Mouse (Mus musculus): Measurements from ENCODE around the gene Ppp4c. TPM values are rescaled to one million over a fixed set of nuclear protein-coding genes. Genes with fewer than 3 reads are reported as not detected.

The Ppp4c gene
- total and polyA plus RNA-seq, 2 experiments: 45.8 to 97.2 TPM

GRCm38 (mm10) chr7:126817595-126817994 is 25.3 kb upstream of the Ppp4c start:
- no peak overlapping the region for H3K9ac ChIP-seq (ENCODE audit: low read depth, low read length)
- H3K27ac ChIP-seq (replicated peaks; ENCODE audit: insufficient read depth, low read depth, low read length): no peak overlapping the region
- H3K4me1 ChIP-seq (ENCODE audit: control insufficient read depth, insufficient read depth, low read length): no peaks in the 10 kb centered on the region
- TF ChIP-seq CTCF (IDR thresholded peaks at IDR 0.05; ENCODE audit: low read depth, low read length) (no peak), POLR2A (IDR thresholded peaks at IDR 0.05; ENCODE audit: extremely low read depth, insufficient read depth, low read length) (no peak)
- no peak for DNase-seq (ENCODE audit: extremely low read depth, low read depth, low spot score)
- no peak overlapping the region for H3K4me3 ChIP-seq (ENCODE audit: insufficient read depth, low read depth, low read length)
- H3K79me2 ChIP-seq (ENCODE audit: control insufficient read depth, insufficient read depth, low read length): no peaks in the 10 kb centered on the region
- H3K36me3 ChIP-seq (ENCODE audit: control insufficient read depth, insufficient read depth, low read length): no peaks in the 10 kb centered on the region
- H3K27me3 ChIP-seq (ENCODE audit: control insufficient read depth, insufficient read depth, low read length): peaks cover 2% of the 10 kb centered on the region; the same call in 1 of the 2 replicates
- 90% methylated on average over 7 of the region's 7 CpGs for WGBS

- no peak overlapping the region for H3K27ac ChIP-seq (replicated peaks; ENCODE audit: insufficient read depth, low read depth, low read length)
- no peak overlapping the region for H3K9ac ChIP-seq (ENCODE audit: low read depth, low read length)
- H3K27me3 ChIP-seq (ENCODE audit: control insufficient read depth, insufficient read depth, low read length): no peaks in the 10 kb centered on the region
- 34% methylated on average over 8 of the region's 8 CpGs for WGBS
- DNase-seq (ENCODE audit: extremely low read depth, low read depth, low spot score): peak; percentile 78
- H3K36me3 ChIP-seq (ENCODE audit: control insufficient read depth, insufficient read depth, low read length): no peaks in the 10 kb centered on the region
- no peak for TF ChIP-seq POLR2A (IDR thresholded peaks at IDR 0.05; ENCODE audit: extremely low read depth, insufficient read depth, low read length)
- TF ChIP-seq CTCF (IDR thresholded peaks at IDR 0.05; ENCODE audit: low read depth, low read length): no peak
- H3K4me1 ChIP-seq (ENCODE audit: control insufficient read depth, insufficient read depth, low read length): no peaks in the 10 kb centered on the region
- no peak overlapping the region for H3K4me3 ChIP-seq (ENCODE audit: insufficient read depth, low read depth, low read length)
- H3K79me2 ChIP-seq (ENCODE audit: control insufficient read depth, insufficient read depth, low read length): no peaks in the 10 kb centered on the region
Measured at GRCm38 (mm10) chr7:126816494-126816893, 24.2 kb upstream of the Ppp4c start.

- DNase-seq (ENCODE audit: extremely low read depth, low read depth, low spot score): no peak
- Histone ChIP-seq H3K4me3 (ENCODE audit: insufficient read depth, low read depth, low read length) (no peak overlapping the region), H3K9ac (ENCODE audit: low read depth, low read length) (no peak overlapping the region), H3K4me1 (ENCODE audit: control insufficient read depth, insufficient read depth, low read length) (no peaks in the 10 kb centered on the region), H3K79me2 (ENCODE audit: control insufficient read depth, insufficient read depth, low read length) (no peaks in the 10 kb centered on the region), H3K27ac (replicated peaks; ENCODE audit: insufficient read depth, low read depth, low read length) (no peak overlapping the region), H3K36me3 (ENCODE audit: control insufficient read depth, insufficient read depth, low read length) (no peaks in the 10 kb centered on the region), H3K27me3 (ENCODE audit: control insufficient read depth, insufficient read depth, low read length) (no peaks in the 10 kb centered on the region)
- TF ChIP-seq POLR2A (IDR thresholded peaks at IDR 0.05; ENCODE audit: extremely low read depth, insufficient read depth, low read length) (no peak), CTCF (IDR thresholded peaks at IDR 0.05; ENCODE audit: low read depth, low read length) (no peak)
- WGBS: 54% methylated on average over 8 of the region's 8 CpGs
Measured at GRCm38 (mm10) chr7:126815726-126816222, 23.5 kb upstream of the Ppp4c start.

- Histone ChIP-seq H3K79me2 (ENCODE audit: control insufficient read depth, insufficient read depth, low read length) (no peaks in the 10 kb centered on the region), H3K36me3 (ENCODE audit: control insufficient read depth, insufficient read depth, low read length) (no peaks in the 10 kb centered on the region), H3K4me1 (ENCODE audit: control insufficient read depth, insufficient read depth, low read length) (no peaks in the 10 kb centered on the region), H3K4me3 (ENCODE audit: insufficient read depth, low read depth, low read length) (no peak overlapping the region), H3K27me3 (ENCODE audit: control insufficient read depth, insufficient read depth, low read length) (no peaks in the 10 kb centered on the region), H3K9ac (ENCODE audit: low read depth, low read length) (no peak overlapping the region), H3K27ac (replicated peaks; ENCODE audit: insufficient read depth, low read depth, low read length) (no peak overlapping the region)
- 44% methylated on average over 5 of the region's 5 CpGs for whole genome bisulfite sequencing
- DNase-seq (ENCODE audit: extremely low read depth, low read depth, low spot score): no peak
- no peak for TF ChIP-seq POLR2A (IDR thresholded peaks at IDR 0.05; ENCODE audit: extremely low read depth, insufficient read depth, low read length)
- no peak for TF ChIP-seq CTCF (IDR thresholded peaks at IDR 0.05; ENCODE audit: low read depth, low read length)
Measured at GRCm38 (mm10) chr7:126809723-126810369, 17.6 kb upstream of the Ppp4c start.

DNA sequence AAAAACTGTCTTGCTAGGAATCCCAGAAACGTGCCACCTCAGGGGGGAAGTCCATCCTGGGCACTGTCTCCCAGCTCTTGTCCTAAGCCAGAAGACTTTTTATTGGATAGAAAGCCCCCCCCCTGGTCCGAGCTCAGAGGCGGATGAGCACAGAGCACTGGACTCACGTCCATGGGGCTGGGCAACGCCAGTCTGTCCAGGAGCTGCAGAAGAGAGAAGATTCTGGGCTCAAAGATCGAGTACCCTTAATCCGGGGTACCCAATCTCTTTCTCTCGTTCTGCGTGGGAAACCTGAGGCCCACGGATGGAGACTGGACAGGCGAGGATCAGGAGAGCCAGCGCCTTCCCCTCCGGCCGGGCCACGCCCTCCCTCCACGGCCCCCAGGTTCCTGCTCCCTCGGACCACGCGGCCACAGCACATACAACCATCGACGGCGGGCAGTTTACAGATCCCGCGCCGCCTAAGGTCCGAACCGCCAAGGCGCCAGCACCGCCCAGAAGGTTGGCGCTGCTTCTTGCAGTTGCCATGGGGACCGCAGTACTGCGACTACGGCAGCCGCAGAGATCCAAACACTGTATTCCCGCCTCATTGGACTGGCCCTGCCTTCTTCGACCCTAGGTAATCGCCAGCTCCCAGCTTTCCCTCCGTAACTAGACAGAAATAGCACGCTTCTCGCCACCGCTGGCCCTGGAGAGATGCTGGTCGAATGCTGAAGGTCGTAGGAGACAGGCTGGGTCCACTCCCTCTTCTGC is 16.6 kb upstream of the Ppp4c start:
- peak overlapping the region; percentile 68 for H3K9ac ChIP-seq (ENCODE audit: low read depth, low read length)
- H3K27me3 ChIP-seq (ENCODE audit: control insufficient read depth, insufficient read depth, low read length): no peaks in the 10 kb centered on the region
- TF ChIP-seq CTCF (IDR thresholded peaks at IDR 0.05; ENCODE audit: low read depth, low read length) (no peak), POLR2A (IDR thresholded peaks at IDR 0.05; ENCODE audit: extremely low read depth, insufficient read depth, low read length) (no peak)
- H3K4me3 ChIP-seq (ENCODE audit: insufficient read depth, low read depth, low read length): peak overlapping the region; percentile 66
- 3% methylated on average over 43 of the region's 43 CpGs for whole genome bisulfite sequencing
- H3K36me3 ChIP-seq (ENCODE audit: control insufficient read depth, insufficient read depth, low read length): no peaks in the 10 kb centered on the region
- H3K79me2 ChIP-seq (ENCODE audit: control insufficient read depth, insufficient read depth, low read length): no peaks in the 10 kb centered on the region
- peak; percentile 84 for DNase-seq (ENCODE audit: extremely low read depth, low read depth, low spot score)
- no peak overlapping the region for H3K27ac ChIP-seq (replicated peaks; ENCODE audit: insufficient read depth, low read depth, low read length)
- H3K4me1 ChIP-seq (ENCODE audit: control insufficient read depth, insufficient read depth, low read length): no peaks in the 10 kb centered on the region

- Histone ChIP-seq H3K36me3 (ENCODE audit: control insufficient read depth, insufficient read depth, low read length) (no peaks in the 10 kb centered on the region), H3K27me3 (ENCODE audit: control insufficient read depth, insufficient read depth, low read length) (no peaks in the 10 kb centered on the region), H3K4me3 (ENCODE audit: insufficient read depth, low read depth, low read length) (no peak overlapping the region), H3K4me1 (ENCODE audit: control insufficient read depth, insufficient read depth, low read length) (no peaks in the 10 kb centered on the region), H3K9ac (ENCODE audit: low read depth, low read length) (no peak overlapping the region), H3K79me2 (ENCODE audit: control insufficient read depth, insufficient read depth, low read length) (no peaks in the 10 kb centered on the region), H3K27ac (replicated peaks; ENCODE audit: insufficient read depth, low read depth, low read length) (no peak overlapping the region)
- 80% methylated on average over 4 of the region's 4 CpGs for WGBS
- TF ChIP-seq POLR2A (IDR thresholded peaks at IDR 0.05; ENCODE audit: extremely low read depth, insufficient read depth, low read length): no peak
- no peak for TF ChIP-seq CTCF (IDR thresholded peaks at IDR 0.05; ENCODE audit: low read depth, low read length)
- DNase-seq (ENCODE audit: extremely low read depth, low read depth, low spot score): no peak
Measured at GRCm38 (mm10) chr7:126807405-126807804, 15.1 kb upstream of the Ppp4c start.

Measured in liver, adult 2 months (tissue).